Mouse (Mus musculus): ENCODE results near the gene Gm10638. TPM values are rescaled to one million over a fixed set of nuclear protein-coding genes. Genes with fewer than 3 reads are reported as not detected.

The Gm10638 gene
- polyA plus RNA-seq, 1 experiment from 2014 or later, result 8.8 TPM

Other genes with a start within 250 kb of the Gm10638 start
- 0.04 and 0.06 TPM in 2 replicates for gene Abcc12, start 165.0 kb upstream of the Gm10638 start, polyA plus RNA-seq (2016; fragmentation: Nextera tagmentation; extraction: Ambion mirVana)
- 61.8 and 67.9 TPM in 2 replicates for gene Lonp2, start 121.7 kb upstream of the Gm10638 start, polyA plus RNA-seq (2016; fragmentation: Nextera tagmentation; extraction: Ambion mirVana)
- 74.1 and 74.5 TPM in 2 replicates for gene Siah1a, start 235 bp downstream of the Gm10638 start, polyA plus RNA-seq (2016; fragmentation: Nextera tagmentation; extraction: Ambion mirVana)
- 12.2 and 12.5 TPM in 2 replicates for gene N4bp1, start 139.6 kb downstream of the Gm10638 start, polyA plus RNA-seq (2016; fragmentation: Nextera tagmentation; extraction: Ambion mirVana)